Mouse (Mus musculus) kidney, adult 2 months (tissue): Measurements from ENCODE around the gene Ptpru.

Experiments used
- CTCF ChIP-seq: fragments of 200-500 bp; conservative IDR thresholded peaks from 2 replicates; pipeline ENCODE4 v1.5.1; 2011; ENCODE audit warnings: low read depth, mild to moderate bottlenecking, control low read depth, low read length, moderate library complexity, mixed read lengths; ENCODE audit not compliant: insufficient read depth, insufficient read length
- POLR2A ChIP-seq: fragments of 200-500 bp; IDR thresholded peaks from one replicate; pipeline ENCODE4 v1.6.1; 2011; ENCODE audit warnings: low read depth, low read length, control low read depth

DNA sequence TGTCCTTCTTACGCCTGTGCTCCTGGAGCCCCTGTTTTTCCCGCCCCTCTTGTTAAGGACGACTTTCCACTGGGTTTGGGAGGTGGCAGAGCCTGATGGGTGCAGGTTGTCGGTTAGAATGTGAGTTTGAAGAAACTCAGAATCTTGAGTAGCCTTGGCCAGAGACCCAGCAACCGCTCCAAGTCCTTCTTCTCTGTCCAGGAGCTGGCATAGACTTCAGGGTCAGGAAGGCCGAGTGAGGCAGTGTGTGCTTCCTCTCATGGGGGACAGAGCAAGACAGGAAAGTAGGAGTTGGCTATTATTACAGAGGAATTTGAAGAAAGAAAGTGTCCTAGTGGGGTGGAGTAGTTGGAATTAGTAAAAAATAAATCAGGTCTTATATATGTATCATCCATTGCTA lies 45.5 kb upstream of the Ptpru start:
- TF ChIP-seq CTCF (no peak), POLR2A (no peak)
